Mouse (Mus musculus): ENCODE measurements around the gene Aebp2. TPM values are rescaled to one million over a fixed set of nuclear protein-coding genes. Genes with fewer than 3 reads are reported as not detected.

Aebp2 gene
- polyA plus RNA-seq, 1 experiment from 2014 or later, result 18.7 TPM

DNA sequence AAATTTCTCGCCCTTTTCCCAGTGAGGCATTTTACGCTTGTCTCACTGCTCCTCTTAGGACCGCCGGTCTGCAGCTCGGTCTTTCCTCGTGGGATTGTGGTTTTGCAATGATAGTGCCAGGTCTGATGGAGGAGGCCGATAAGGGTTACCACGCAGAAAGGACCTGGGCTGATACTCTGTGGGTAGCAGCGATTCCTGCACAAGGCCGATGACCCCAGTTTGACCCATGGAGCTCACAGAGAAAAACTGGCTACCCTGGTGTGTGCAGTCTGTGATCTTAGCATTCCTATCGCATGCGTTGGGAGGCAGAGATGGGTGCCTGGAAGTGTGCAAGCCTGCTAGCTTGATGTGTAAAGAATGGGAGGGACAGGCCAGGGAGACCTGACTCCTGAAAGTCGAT lies 60.4 kb downstream of the Aebp2 start:
- Histone ChIP-seq H3K9me3 (ENCODE audit: control insufficient read depth, low read length) (no peaks in the 10 kb centered on the region), H3K9ac (ENCODE audit: low read depth, low read length) (no peak overlapping the region; the same call in 1 of the 2 replicates), H3K27ac (replicated peaks; ENCODE audit: low read depth, low read length) (no peak overlapping the region; the same call in 1 of the 2 replicates), H3K36me3 (ENCODE audit: control insufficient read depth, insufficient read depth, low read length) (no peaks in the 10 kb centered on the region), H3K4me1 (ENCODE audit: control insufficient read depth, insufficient read depth, low read length) (peaks cover 31% of the 10 kb centered on the region), H3K4me3 (ENCODE audit: low read depth, low read length) (no peak overlapping the region), H3K4me2 (ENCODE audit: low read depth, low read length) (no peak overlapping the region), H3K27me3 (replicated peaks; ENCODE audit: control insufficient read depth, insufficient read depth, low read length) (no peaks in the 10 kb centered on the region)
- ATAC-seq (ENCODE audit: low read depth) (no peak; the same call in 1 of the 2 replicates), DNase-seq (ENCODE audit: low spot score) (peak; percentile 55)
- 27% methylated on average over 13 of the region's 13 CpGs for WGBS

DNA sequence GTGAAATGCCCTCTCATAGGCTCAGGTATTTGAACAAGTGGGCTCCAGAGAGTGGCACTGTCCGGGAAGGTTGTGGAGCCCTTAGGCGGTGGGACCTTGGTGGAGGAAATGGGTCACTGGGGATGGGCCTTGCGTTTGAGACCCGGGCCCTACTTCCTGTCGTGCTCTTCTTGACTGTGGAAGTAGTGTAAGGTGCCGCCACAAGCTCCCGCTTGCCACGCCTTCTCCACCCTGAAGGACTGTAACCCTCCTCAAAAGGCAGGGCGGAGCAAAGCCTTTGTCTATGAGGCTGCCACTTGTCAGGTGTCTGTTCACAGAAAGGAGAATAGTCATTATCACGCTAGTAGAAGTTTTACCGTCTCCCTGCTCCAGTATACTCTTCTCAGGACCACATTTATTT lies 61.9 kb downstream of the Aebp2 start:
- 91% methylated on average over 11 of the region's 11 CpGs for WGBS
- Histone ChIP-seq H3K27ac (replicated peaks; ENCODE audit: low read depth, low read length) (no peak overlapping the region), H3K4me1 (ENCODE audit: control insufficient read depth, insufficient read depth, low read length) (peaks cover 22% of the 10 kb centered on the region), H3K4me2 (ENCODE audit: low read depth, low read length) (no peak overlapping the region), H3K27me3 (replicated peaks; ENCODE audit: control insufficient read depth, insufficient read depth, low read length) (no peaks in the 10 kb centered on the region), H3K9me3 (ENCODE audit: control insufficient read depth, low read length) (no peaks in the 10 kb centered on the region), H3K36me3 (ENCODE audit: control insufficient read depth, insufficient read depth, low read length) (no peaks in the 10 kb centered on the region), H3K4me3 (ENCODE audit: low read depth, low read length) (no peak overlapping the region), H3K9ac (ENCODE audit: low read depth, low read length) (no peak overlapping the region)
- ATAC-seq (ENCODE audit: low read depth) (no peak), DNase-seq (ENCODE audit: low spot score) (no peak)

- Histone ChIP-seq H3K4me2 (ENCODE audit: low read depth, low read length) (no peak overlapping the region), H3K36me3 (ENCODE audit: control insufficient read depth, insufficient read depth, low read length) (no peaks in the 10 kb centered on the region), H3K9ac (ENCODE audit: low read depth, low read length) (no peak overlapping the region), H3K27ac (replicated peaks; ENCODE audit: low read depth, low read length) (peak overlapping the region; percentile 70), H3K27me3 (replicated peaks; ENCODE audit: control insufficient read depth, insufficient read depth, low read length) (no peaks in the 10 kb centered on the region), H3K4me3 (ENCODE audit: low read depth, low read length) (no peak overlapping the region), H3K4me1 (ENCODE audit: control insufficient read depth, insufficient read depth, low read length) (peaks cover 24% of the 10 kb centered on the region), H3K9me3 (ENCODE audit: control insufficient read depth, low read length) (no peaks in the 10 kb centered on the region)
- WGBS, result 67% methylated on average over 16 of the region's 16 CpGs
- DNase-seq (ENCODE audit: low spot score) (peak; percentile 91), ATAC-seq (ENCODE audit: low read depth) (peak; percentile 85)
Observed at GRCm38 (mm10) chr6:140689617-140690404, 67.3 kb downstream of the Aebp2 start.

DNA sequence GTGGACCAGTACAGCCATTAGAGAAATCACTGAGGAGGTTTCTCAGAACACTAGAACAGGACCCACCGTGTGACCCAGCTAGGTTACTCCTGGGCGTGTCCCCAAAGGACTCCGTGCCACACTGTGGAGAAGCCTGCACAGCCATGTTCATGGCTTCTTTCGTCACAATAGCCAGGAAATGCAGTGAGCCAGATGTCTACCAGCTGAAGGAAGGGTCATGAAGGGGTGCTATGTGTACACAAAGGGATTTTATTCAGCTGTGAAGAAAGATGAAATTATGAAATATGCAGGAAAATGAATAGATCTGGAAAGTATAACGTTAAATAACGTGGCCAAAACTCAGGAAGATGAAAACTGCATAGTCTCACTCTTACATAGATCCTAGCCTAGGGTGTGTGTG lies 69.7 kb downstream of the Aebp2 start:
- Histone ChIP-seq H3K9me3 (ENCODE audit: control insufficient read depth, low read length) (no peaks in the 10 kb centered on the region), H3K27me3 (replicated peaks; ENCODE audit: control insufficient read depth, insufficient read depth, low read length) (no peaks in the 10 kb centered on the region), H3K4me2 (ENCODE audit: low read depth, low read length) (no peak overlapping the region), H3K27ac (replicated peaks; ENCODE audit: low read depth, low read length) (no peak overlapping the region), H3K36me3 (ENCODE audit: control insufficient read depth, insufficient read depth, low read length) (no peaks in the 10 kb centered on the region), H3K9ac (ENCODE audit: low read depth, low read length) (no peak overlapping the region), H3K4me3 (ENCODE audit: low read depth, low read length) (no peak overlapping the region), H3K4me1 (ENCODE audit: control insufficient read depth, insufficient read depth, low read length) (peaks cover 34% of the 10 kb centered on the region)
- 71% methylated on average over 6 of the region's 6 CpGs for WGBS
- no peak for ATAC-seq (ENCODE audit: low read depth)
- no peak for DNase-seq (ENCODE audit: low spot score)

- Histone ChIP-seq H3K9me3 (ENCODE audit: control insufficient read depth, low read length) (peaks cover 4% of the 10 kb centered on the region; the same call in 1 of the 2 replicates), H3K4me3 (ENCODE audit: low read depth, low read length) (no peak overlapping the region), H3K9ac (ENCODE audit: low read depth, low read length) (no peak overlapping the region), H3K27me3 (replicated peaks; ENCODE audit: control insufficient read depth, insufficient read depth, low read length) (no peaks in the 10 kb centered on the region), H3K4me2 (ENCODE audit: low read depth, low read length) (no peak overlapping the region), H3K36me3 (ENCODE audit: control insufficient read depth, insufficient read depth, low read length) (no peaks in the 10 kb centered on the region), H3K27ac (replicated peaks; ENCODE audit: low read depth, low read length) (peak overlapping the region; percentile 55; the same call in 1 of the 2 replicates), H3K4me1 (ENCODE audit: control insufficient read depth, insufficient read depth, low read length) (peaks cover 18% of the 10 kb centered on the region)
- 41% methylated on average over 12 of the region's 12 CpGs for WGBS
- peak; percentile 77 for DNase-seq (ENCODE audit: low spot score)
- no peak for ATAC-seq (ENCODE audit: low read depth)
Observed at GRCm38 (mm10) chr6:140696192-140696879, 73.9 kb downstream of the Aebp2 start.

GRCm38 (mm10) chr6:140697994-140698393 lies 75.5 kb downstream of the Aebp2 start:
- no peak overlapping the region for H3K4me3 ChIP-seq (ENCODE audit: low read depth, low read length)
- H3K27ac ChIP-seq (replicated peaks; ENCODE audit: low read depth, low read length), result no peak overlapping the region
- H3K4me2 ChIP-seq (ENCODE audit: low read depth, low read length), result no peak overlapping the region
- no peak overlapping the region for H3K9ac ChIP-seq (ENCODE audit: low read depth, low read length)
- ATAC-seq (ENCODE audit: low read depth) (no peak), DNase-seq (ENCODE audit: low spot score) (peak; percentile 79)
- H3K9me3 ChIP-seq (ENCODE audit: control insufficient read depth, low read length), result peaks cover 4% of the 10 kb centered on the region; the same call in 1 of the 2 replicates
- WGBS, result 59% methylated on average over 11 of the region's 11 CpGs
- H3K27me3 ChIP-seq (replicated peaks; ENCODE audit: control insufficient read depth, insufficient read depth, low read length), result no peaks in the 10 kb centered on the region
- H3K4me1 ChIP-seq (ENCODE audit: control insufficient read depth, insufficient read depth, low read length), result peaks cover 17% of the 10 kb centered on the region; the same call in 1 of the 2 replicates
- H3K36me3 ChIP-seq (ENCODE audit: control insufficient read depth, insufficient read depth, low read length), result no peaks in the 10 kb centered on the region

- ATAC-seq (ENCODE audit: low read depth) (no peak), DNase-seq (ENCODE audit: low spot score) (no peak)
- 86% methylated on average over 1 of the region's 1 CpGs for WGBS
- no peak overlapping the region for H3K27ac ChIP-seq (replicated peaks; ENCODE audit: low read depth, low read length)
- H3K36me3 ChIP-seq (ENCODE audit: control insufficient read depth, insufficient read depth, low read length), result no peaks in the 10 kb centered on the region
- H3K27me3 ChIP-seq (replicated peaks; ENCODE audit: control insufficient read depth, insufficient read depth, low read length), result no peaks in the 10 kb centered on the region
- peaks cover 4% of the 10 kb centered on the region; the same call in 1 of the 2 replicates for H3K9me3 ChIP-seq (ENCODE audit: control insufficient read depth, low read length)
- H3K4me2 ChIP-seq (ENCODE audit: low read depth, low read length), result no peak overlapping the region
- H3K4me3 ChIP-seq (ENCODE audit: low read depth, low read length), result no peak overlapping the region
- H3K4me1 ChIP-seq (ENCODE audit: control insufficient read depth, insufficient read depth, low read length), result peaks cover 17% of the 10 kb centered on the region; the same call in 1 of the 2 replicates
- H3K9ac ChIP-seq (ENCODE audit: low read depth, low read length), result no peak overlapping the region
Observed at GRCm38 (mm10) chr6:140698596-140698995, 76.1 kb downstream of the Aebp2 start.

DNA sequence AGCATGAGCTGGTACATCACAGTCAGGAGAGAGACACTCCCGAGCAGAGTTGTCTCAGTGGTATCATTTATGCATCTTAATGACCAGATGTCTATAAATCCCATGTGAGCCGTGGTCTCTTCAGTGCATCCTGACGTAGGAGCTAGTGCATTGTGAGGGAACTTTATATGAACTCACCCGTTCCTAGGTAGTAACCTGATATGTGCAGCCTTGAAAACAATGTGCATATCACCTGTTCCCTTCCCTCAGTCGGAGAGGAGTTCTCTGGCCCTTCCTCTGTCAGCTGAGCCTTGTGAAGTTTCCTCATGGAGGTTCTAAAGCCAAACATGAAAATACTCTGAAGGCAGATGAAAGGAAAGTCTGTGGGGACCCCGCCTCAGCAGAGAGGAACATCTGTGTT lies 78.8 kb downstream of the Aebp2 start:
- H3K9me3 ChIP-seq (ENCODE audit: control insufficient read depth, low read length), result peaks cover 4% of the 10 kb centered on the region; the same call in 1 of the 2 replicates
- H3K9ac ChIP-seq (ENCODE audit: low read depth, low read length), result no peak overlapping the region

More for the DNA sequence above, 78.8 kb downstream of the Aebp2 start:
- ATAC-seq (ENCODE audit: low read depth) (peak; percentile 73), DNase-seq (ENCODE audit: low spot score) (peak; percentile 60)
- peaks cover 11% of the 10 kb centered on the region; the same call in 1 of the 2 replicates for H3K4me1 ChIP-seq (ENCODE audit: control insufficient read depth, insufficient read depth, low read length)
- H3K27me3 ChIP-seq (replicated peaks; ENCODE audit: control insufficient read depth, insufficient read depth, low read length), result no peaks in the 10 kb centered on the region
- H3K36me3 ChIP-seq (ENCODE audit: control insufficient read depth, insufficient read depth, low read length), result no peaks in the 10 kb centered on the region
- 40% methylated on average over 6 of the region's 6 CpGs for WGBS
- H3K4me2 ChIP-seq (ENCODE audit: low read depth, low read length), result no peak overlapping the region
- H3K27ac ChIP-seq (replicated peaks; ENCODE audit: low read depth, low read length), result no peak overlapping the region
- no peak overlapping the region for H3K4me3 ChIP-seq (ENCODE audit: low read depth, low read length)

All from embryonic facial prominence, embryonic 14.5 days (tissue).